In genomic region chr7:122018978-122019377, GRCm38 (mm10) we compare ENCODE assay signal across 8 mouse cellular contexts. TPM values are rescaled to one million over a fixed set of nuclear protein-coding genes. Genes with fewer than 3 reads are reported as not detected.
DNase-seq lines count a peak whose midpoint lies in the region; ATAC-seq lines count a peak whose summit lies in the region.

No protein-coding gene starts in this region.

- no peaks in the 10 kb centered on the region; the same call in 1 of the 2 replicates for H3K4me1 ChIP-seq in hindbrain, embryonic 11.5 days (replicated peaks; ENCODE audit: control insufficient read depth, insufficient read depth, low read length)

- ATAC-seq in hindbrain, embryonic 11.5 days (ENCODE audit: low FRiP score), result no peak

- no peaks in the 10 kb centered on the region for H3K27me3 ChIP-seq in hindbrain, embryonic 11.5 days (ENCODE audit: control insufficient read depth, insufficient read depth, low read length)

- peak; percentile 70 for DNase-seq in right cerebral cortex, adult 18-20 months
- DNase-seq in right cerebral cortex, postnatal 4 days, result no peak
- DNase-seq in hindbrain, embryonic 11.5 days (ENCODE audit: low spot score), result no peak
- DNase-seq in liver, result peak; percentile 16
- peak; percentile 80 for DNase-seq in telencephalon, adult 2 months (ENCODE audit: low read depth, low spot score)
- DNase-seq in urinary bladder, adult 18-20 months (ENCODE audit: low spot score in 2 of 2), result no peak
- no peak for DNase-seq in kidney, adult 8-10 months
- no peak for DNase-seq in gastrocnemius, adult 18-20 months (ENCODE audit: low spot score)

- WGBS in hindbrain, embryonic 11.5 days, result 92% methylated on average over 7 of the region's 7 CpGs

- H3K4me2 ChIP-seq in hindbrain, embryonic 11.5 days (replicated peaks; ENCODE audit: low read depth, low read length), result peak overlapping the region; percentile 14; the same call in 1 of the 2 replicates

- no peak overlapping the region for H3K9ac ChIP-seq in hindbrain, embryonic 11.5 days (ENCODE audit: low read depth, low read length)

- H3K27ac ChIP-seq in hindbrain, embryonic 11.5 days (ENCODE audit: low read depth, low read length), result no peak overlapping the region

- H3K4me3 ChIP-seq in hindbrain, embryonic 11.5 days (ENCODE audit: low read depth, low read length), result no peak overlapping the region

- H3K36me3 ChIP-seq in hindbrain, embryonic 11.5 days (ENCODE audit: control insufficient read depth, insufficient read depth, low read length), result no peaks in the 10 kb centered on the region

- no peaks in the 10 kb centered on the region for H3K9me3 ChIP-seq in hindbrain, embryonic 11.5 days (ENCODE audit: control insufficient read depth, low read length)

RNA-seq across cellular contexts. Expression of gene Gga2, which starts 2.0 kb away (rescaled TPM):
- polyA plus RNA-seq in hindbrain, embryonic 11.5 days (2014; fragmentation: Nextera tagmentation; extraction: Ambion mirVana), result 38.8 and 56.0 TPM in 2 replicates
- 10 to 100 TPM; 11.8 to 14.8 TPM for total RNA-seq in gastrocnemius, adult 18-20 months (2021)

RNA-seq across cellular contexts. Expression of gene Cog7, which starts 37.5 kb away (rescaled TPM):
- 18.5 and 21.6 TPM in 2 replicates for polyA plus RNA-seq in hindbrain, embryonic 11.5 days (2014; fragmentation: Nextera tagmentation; extraction: Ambion mirVana)
- 10 to 100 TPM; 11.6 TPM for total RNA-seq in gastrocnemius, adult 18-20 months (2021)

RNA-seq across cellular contexts. Expression of gene Ubfd1, which starts 48.0 kb away (rescaled TPM):
- 94.1 and 94.5 TPM in 2 replicates for polyA plus RNA-seq in hindbrain, embryonic 11.5 days (2014; fragmentation: Nextera tagmentation; extraction: Ambion mirVana)
- 10 to 100 TPM; 19.2 to 24.7 TPM for total RNA-seq in gastrocnemius, adult 18-20 months (2021)

RNA-seq across cellular contexts. Expression of gene Ears2, which starts 48.1 kb away (rescaled TPM):
- 14.5 TPM in 2 replicates for polyA plus RNA-seq in hindbrain, embryonic 11.5 days (2014; fragmentation: Nextera tagmentation; extraction: Ambion mirVana)
- total RNA-seq in gastrocnemius, adult 18-20 months (2021), result 1 to 10 TPM; 5.9 to 7.3 TPM

Comparison
In these comparisons a context has a peak if more than half of its experiments do, and no peak if none do; other contexts are left out.
1. DNase-seq: peak in right cerebral cortex, adult 18-20 months (single experiment), liver (single experiment) and telencephalon, adult 2 months (single experiment); none in right cerebral cortex, postnatal 4 days (single experiment), hindbrain, embryonic 11.5 days (single experiment), urinary bladder, adult 18-20 months (0 of 2), kidney, adult 8-10 months (0 of 2) and gastrocnemius, adult 18-20 months (single experiment).